Mouse (Mus musculus): ENCODE measurements around the gene Fbxw7.
"Not testable (repeated sequence)": the region's sequence is repeated elsewhere in the genome, so short reads cannot be mapped to it uniquely, and the experiment has no call there.

Gene Fbxw7

DNA sequence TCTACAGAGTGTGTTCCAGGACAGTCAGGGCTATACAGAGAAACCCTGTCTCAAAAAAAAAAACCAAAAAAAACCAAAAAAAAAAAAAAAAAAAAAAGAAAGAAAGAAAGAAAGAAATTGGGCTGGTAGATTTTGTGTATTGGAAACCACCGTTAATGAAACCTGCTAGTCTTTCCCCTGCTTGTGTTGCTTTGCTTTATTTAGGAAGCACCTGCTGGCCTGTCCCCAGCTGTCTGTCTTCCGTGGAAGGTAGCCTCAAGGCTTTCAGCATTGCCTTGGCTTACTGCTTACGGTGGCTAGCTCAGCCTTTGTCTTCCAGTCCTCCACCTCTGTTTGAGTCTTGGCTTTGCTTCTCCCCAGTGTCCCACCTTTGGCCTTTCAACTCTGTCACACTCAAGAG, 11.9 kb downstream of the Fbxw7 start:
- DNase-seq (ENCODE audit: low spot score in 2 of 2): no peak

DNA sequence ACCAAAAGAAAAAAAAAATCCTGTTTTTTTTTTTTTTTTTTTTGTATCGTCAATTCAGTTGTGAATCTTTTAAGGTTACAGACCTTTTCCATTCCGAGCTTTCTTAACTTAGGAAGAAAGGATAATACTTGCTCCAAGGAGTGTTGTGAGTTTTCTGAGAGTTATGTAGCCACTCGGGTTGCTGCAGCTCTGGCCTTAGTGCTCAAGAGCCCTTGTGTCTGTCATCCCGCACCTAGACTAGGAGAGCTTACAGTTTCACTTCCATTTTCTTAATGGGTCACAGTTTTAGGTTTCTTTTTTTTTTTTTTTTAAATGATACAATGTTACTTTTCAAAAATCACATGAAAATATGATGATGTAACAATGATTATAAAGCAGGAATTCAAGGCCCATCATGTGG, 12.5 kb downstream of the Fbxw7 start:
- DNase-seq (ENCODE audit: low spot score in 2 of 2): no peak

DNA sequence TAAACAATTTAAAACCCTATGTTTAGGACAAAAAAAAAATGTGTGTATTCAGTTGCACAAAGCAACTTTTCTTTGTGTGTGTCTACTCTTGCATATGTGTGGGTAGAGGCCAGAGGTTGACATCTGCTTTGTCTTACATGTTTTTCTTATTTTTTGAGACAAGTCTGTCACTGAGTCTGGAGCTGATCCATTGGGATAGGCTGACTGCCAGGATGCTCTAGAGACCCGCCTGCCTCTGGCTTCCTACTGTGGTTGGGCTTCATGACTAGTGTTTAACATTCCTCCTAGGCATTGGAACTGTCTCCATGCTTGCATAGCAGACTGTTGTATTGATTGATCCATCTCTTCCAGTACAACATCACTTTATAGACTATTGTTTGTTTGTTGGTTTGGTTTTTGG, 14.3 kb downstream of the Fbxw7 start:
- no peak for DNase-seq (ENCODE audit: low spot score in 2 of 2)

DNA sequence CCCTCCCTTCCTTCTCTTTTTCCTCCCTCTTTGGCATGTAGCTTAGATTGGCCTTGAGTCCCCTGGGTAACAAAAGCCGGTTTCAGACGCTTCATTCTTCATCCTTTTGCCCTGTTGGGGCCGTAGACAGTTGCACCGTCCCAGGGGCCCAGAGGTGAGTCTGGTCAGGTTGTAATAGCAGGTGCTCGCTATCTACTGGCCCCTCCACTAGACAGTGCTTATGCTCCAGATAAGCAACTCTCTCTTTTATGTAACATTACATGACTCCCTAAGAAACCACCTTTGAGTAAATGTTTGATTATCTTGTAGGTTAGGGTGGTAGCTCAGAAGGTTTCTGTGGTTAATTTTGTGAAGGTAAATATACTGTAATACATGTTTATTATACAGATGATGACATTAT, 21.0 kb downstream of the Fbxw7 start:
- DNase-seq (ENCODE audit: low spot score in 2 of 2): no peak

DNA sequence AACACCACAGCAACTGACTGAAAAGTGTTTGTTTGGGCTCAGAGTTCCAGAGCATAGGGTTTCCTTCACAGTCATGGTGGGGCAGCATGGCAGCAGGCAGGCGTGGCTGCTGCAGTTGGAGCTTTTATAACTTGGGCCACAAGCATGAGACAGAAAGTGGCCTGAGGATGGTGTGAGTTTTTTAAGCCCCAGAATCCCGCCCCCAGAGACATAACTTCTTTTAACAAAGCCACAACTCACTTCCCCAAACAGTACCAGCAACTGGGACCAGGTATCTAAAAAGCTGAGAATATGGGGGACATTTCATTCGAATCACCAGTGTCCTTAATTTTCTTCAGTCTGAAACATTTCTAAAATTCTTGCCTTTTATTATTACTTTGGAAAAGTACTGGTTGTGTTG, 22.9 kb downstream of the Fbxw7 start:
- DNase-seq (ENCODE audit: low spot score in 2 of 2): no peak

DNA sequence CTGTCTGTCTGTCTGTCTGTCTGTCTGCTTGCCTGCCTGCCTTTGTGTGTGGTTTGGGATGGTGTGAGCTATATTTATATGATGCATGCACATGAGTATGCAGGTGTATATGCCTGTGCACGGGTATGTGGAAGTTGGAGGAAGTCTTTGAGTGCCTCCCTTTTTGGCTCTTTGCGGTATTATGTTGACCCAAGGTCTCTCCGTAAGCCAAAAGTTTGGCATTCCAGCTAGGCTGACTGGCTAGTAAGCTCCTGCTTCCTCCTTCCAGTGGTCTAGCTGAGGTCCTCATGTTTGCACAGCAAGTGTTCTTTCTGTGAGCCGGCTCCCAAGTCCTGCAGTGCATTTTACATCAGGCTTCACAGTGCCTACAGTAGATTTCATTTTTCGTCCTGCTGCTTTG, 24.4 kb downstream of the Fbxw7 start:
- DNase-seq (ENCODE audit: low spot score in 2 of 2): no peak

DNA sequence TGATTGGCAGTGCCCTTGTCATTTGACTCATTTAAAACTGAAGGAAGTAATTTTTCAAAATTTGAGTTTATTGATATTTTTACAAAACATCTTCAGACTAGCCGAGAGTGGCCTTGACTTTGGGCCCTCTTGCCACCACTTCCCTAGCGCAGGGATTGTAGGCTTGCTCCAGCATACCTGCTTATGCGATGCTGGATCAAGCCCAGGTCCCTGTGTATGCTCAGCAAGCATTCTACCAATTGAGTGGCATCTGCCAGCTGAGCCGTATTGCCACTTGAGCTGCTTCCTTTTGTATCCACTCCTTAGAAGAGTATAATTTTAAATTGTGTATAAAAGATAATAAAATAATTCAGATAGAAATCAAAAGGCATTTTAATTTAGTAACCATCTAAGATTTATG, 26.2 kb downstream of the Fbxw7 start:
- no peak for DNase-seq (ENCODE audit: low spot score in 2 of 2)

DNA sequence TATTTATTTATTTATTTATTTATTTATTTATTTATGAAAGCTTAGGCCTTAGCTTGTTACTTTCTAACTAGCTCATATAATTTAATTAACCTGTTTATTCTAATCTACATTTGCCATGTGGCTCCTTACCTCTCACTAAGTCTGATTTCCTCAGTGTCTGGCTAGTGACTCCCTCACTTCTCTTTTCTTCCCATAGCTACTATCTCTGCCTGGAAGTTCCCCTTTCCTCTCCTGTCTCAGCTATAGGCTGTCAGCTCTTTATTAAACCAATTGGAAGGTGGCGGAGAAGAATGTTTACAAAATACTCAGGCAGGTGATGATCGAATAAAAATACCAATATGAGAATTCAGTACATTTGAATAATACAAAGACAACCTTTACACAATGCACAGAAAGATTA, 27.7 kb downstream of the Fbxw7 start:
- no peak for DNase-seq (ENCODE audit: low spot score in 2 of 2)

DNA sequence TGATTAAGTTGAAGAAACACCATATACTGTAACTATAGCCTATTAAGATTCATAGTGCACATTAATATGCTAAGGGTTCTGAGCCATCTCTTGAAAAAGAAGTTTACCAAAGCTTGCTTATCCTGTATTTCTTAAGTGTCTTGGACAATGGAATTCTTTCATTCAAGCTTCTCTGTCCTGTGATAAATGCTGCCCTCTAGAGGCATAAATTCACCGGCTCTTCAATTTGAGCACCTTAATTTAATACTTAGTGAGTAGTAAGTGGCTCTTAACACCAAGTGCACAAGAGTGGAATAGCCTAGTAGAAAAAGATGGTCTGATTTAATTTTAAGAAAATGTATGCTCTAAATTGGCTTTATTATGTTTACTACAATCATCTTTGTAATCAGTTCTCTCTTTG, 28.5 kb downstream of the Fbxw7 start:
- DNase-seq (ENCODE audit: low spot score in 2 of 2): no peak

DNA sequence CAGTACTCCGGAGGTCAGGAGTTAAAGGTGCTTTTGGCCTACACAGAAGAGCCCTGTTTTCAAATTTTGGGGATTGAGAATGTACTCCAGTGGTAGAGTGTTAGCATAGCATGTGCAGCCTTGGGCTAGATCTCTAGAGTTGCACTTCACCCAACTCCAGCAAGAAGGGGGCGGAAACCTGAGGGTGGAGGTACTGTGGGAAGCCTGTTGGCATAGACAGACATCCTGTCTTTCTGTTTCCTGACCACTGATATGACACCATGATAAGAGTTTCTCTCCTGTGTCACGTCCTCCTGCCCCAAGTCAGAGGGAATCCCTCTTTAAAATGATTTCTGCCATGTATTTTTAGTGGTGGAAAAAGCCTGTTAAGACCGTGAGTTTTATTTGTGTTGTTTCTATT, 33.7 kb downstream of the Fbxw7 start:
- DNase-seq (ENCODE audit: low spot score in 2 of 2): no peak

DNA sequence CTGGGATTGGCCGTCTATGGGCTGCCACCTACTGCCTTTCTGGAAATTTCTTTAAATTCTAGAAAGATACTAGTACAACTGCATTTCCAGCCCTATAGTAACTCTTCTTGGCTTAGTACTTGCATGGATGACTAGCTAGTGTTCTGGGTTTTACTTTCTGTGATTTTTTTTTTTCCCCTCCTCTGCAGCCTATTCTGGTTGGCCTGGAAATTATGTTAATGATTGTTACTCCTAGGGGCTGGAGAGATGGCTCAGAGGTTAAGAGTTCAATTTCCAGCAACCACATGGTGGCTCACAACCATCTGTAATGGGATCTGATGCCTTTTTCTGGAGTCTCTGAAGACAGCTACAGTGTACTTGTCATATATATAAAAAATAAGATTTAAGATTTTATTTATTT, 35.4 kb downstream of the Fbxw7 start:
- DNase-seq (ENCODE audit: low spot score in 2 of 2): no peak

DNA sequence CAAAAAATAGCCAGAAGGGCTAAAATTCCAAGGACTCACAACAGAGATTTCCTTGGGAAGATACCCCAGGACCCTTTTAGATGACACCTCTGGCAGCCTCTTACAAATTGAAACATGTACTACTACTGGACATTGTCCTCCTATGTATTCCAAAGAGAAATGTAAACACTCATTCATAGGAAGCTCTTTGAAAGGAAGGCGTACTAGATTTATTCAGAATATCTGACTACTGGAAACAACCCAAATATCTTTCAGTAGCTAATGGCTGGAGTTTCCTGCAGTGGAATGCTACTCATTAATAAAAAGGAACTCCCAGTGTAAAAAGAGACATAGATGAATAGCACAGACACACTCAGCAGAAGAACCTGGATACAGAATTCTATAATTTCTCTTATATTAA, 36.7 kb downstream of the Fbxw7 start:
- no peak for DNase-seq (ENCODE audit: low spot score in 2 of 2)

DNA sequence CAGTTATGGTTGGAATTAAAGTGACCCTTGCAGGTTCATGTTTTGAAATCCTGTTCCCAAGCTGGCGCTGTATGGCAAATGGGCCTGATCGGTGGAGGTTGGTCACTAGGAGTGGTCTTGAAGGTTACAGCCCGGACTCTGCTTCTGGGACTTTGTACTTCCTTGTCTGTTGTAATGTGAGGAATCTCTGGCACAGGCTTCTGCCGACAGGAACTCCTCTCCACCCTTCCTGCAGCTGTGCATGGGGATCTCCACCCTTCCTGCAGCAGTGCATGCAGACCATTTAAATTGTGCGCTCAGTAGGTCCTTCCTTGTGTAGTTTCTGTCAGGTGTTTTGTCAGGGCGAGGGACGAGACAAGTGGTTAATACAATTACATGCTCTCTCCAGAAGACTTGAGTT, 37.8 kb downstream of the Fbxw7 start:
- no peak for DNase-seq (ENCODE audit: low spot score in 2 of 2)

DNA sequence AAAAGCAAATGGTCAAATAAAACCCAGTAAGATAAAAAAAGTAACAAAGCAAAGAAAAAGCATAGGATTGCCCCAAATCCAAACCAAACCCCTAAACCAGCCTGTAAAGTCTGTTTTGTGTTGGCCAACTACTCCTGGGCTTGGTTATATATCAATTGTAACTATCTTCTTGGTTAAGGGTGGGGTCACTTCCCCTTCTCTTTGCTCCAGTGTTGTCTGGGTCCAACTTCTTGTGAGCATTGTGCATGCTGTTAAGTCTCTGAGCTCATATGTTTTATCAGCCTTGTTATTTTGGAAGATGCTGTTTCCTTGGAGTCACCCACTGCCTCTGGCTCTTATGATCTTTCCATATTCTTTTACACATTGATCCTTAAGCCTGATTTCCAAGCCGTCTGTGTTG, 39.4 kb downstream of the Fbxw7 start:
- no peak for DNase-seq (ENCODE audit: low spot score in 2 of 2)

DNA sequence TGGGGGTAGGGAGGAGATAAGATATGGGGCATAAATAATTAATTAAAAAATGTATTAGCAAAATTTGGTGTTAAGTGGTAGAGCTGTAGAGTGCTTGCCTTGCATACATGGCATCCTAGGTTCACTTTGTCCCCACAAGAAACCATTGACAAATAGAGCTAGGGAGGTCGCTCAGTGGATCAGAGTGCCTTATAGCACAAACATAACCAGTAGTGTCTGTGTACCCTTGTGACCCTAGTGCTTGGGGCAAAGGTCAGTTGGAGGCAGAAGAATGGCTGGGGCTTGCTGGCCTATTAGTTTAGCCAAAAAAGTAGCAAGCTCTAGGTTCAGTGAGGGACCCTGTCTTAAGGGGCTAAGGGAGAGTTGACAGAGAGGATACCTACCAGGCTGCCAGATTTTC, 45.6 kb downstream of the Fbxw7 start:
- DNase-seq (ENCODE audit: low spot score in 2 of 2): no peak

DNA sequence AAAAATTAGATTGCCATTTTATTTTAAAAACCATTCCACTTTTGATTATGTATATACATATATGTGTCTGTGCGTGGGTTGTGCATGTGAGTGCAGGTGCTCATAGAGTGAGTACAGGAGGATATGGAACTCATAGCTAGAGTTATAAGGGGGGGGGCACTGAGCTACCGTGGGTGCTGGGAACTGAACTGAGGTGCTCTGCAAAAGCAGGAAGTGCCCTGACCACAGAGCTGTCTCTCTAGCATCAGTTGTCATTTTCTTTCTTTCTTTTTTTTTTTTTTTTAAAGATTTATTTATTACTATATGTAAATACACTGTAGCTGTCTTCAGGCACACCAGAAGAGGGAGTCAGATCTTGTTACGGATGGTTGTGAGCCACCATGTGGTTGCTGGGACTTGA, 46.7 kb downstream of the Fbxw7 start:
- not testable (repeated sequence) for DNase-seq (ENCODE audit: low spot score in 2 of 2)

DNA sequence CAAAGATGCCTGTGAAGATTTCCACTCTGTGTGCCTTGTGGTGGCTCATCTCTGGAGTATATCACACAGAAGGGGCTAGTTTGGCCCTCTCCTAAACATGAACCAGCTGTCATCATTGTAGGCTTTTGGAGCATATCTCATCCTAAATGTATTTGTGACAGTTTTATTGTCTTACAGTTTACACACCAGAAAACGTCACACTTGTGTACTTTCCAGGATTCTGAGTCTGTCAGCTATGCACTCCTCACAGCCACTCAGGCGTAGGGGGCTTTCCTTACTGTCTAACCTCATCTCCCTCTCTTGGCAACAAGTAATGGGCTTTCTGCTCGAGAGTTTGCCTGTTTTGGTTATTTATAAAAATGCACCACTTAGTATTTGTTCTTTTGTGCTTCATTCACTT, 50.6 kb downstream of the Fbxw7 start:
- no peak for DNase-seq (ENCODE audit: low spot score in 2 of 2)

DNA sequence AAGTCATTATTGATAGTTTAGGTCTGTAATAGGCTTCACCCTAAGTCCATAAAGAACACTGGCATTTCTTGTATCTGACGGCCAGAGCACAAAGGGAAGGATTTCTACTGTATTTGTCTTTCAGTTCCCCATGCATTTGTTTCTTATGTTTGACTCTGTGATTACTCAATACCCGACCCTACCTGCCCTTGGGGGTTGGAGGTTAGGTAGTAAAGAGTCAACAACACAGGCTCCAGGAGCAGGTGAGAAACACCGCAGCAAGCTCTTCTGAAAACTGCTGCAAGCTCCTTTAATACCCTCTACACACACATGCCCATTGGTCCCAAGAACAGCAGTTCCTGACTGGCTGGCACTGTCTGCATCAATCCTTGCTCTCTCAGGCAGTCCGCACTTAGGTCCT, 51.8 kb downstream of the Fbxw7 start:
- DNase-seq (ENCODE audit: low spot score in 2 of 2): no peak

DNA sequence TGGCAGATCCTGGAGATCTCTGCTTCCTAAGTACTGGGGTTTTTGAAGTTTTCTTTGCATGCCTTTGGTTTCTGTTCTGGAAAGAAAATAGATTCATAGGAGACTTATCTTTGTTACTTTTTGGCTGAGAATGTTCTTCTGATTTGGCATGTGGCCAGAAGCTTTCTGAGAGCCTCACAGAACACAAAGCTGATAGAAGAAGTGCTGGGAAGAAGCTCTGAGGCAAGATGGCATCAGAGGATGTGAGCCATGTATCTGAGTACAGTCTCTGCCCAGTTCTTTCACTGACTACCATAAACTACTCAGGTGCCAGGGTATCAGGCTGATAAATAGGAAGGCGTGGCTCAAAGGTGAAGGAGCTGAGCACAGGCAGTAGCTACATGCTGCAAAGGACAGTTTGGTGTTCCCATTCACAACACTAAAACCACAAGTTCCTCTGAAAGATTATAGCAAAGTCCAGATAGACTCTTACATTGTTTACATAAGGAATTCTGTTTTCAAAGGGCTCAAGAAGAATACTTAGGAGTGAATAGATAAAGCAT, 52.4 kb downstream of the Fbxw7 start:
- no peak for DNase-seq (ENCODE audit: low spot score in 2 of 2)

DNA sequence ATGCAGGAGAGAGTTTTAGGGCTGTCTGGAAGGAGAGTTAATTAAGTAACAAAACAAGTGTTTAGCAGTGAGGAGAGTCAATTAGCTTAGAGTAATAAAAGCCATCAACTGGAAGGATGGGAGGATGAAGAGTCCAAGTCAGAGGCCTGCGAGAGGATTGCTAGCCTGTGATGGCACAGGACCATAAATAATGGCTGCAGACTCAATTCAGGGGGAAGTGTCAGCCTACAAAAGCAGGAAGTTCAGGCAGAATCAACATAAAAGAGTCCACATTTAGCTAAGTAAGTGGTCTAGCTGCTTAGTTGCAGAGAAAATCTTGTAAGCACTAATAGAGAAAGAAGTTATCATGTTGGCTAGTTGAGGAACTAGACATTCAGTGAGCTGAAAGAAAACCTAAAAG, 52.9 kb downstream of the Fbxw7 start:
- no peak for DNase-seq (ENCODE audit: low spot score in 2 of 2)

DNA sequence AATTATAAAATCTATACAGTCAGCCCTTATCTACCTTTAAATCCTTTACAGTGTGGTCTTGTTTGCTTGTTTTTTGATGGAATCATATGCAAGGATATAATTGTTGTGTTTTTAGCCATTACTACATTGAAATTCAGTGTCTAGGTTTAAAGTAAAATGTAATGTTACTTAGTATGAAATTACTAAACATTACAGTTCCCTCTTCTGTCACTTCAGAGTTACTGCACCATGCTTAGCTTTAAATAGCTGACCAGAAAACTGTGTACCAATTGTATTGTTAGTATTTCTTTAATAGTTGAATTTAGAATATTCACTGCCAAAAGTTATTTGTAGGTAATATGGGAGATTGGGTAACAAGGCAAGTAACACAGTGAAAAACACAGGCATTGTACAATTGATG, 55.1 kb downstream of the Fbxw7 start:
- no peak for DNase-seq (ENCODE audit: low spot score in 2 of 2)

DNA sequence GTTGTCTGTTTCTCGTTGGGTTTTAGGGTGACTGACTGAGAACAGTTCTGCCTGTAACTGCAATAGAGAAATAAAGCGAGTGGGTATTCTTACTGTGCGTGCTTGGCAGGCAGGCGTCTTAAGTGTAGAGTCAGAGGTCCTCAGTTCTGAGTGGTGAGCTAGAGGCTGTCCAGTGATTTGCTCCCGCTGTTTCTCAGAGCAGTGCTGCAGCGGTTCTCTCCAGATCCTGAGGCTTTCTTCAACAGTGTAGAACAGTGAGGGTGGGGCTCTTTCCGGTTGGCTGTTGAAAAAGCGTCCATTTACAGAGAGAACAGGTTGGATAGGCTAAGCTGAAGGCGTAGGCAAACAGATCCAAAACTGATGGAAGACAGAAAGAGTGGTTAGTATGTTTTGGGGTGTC, 60.2 kb downstream of the Fbxw7 start:
- DNase-seq (ENCODE audit: low spot score in 2 of 2): no peak

DNA sequence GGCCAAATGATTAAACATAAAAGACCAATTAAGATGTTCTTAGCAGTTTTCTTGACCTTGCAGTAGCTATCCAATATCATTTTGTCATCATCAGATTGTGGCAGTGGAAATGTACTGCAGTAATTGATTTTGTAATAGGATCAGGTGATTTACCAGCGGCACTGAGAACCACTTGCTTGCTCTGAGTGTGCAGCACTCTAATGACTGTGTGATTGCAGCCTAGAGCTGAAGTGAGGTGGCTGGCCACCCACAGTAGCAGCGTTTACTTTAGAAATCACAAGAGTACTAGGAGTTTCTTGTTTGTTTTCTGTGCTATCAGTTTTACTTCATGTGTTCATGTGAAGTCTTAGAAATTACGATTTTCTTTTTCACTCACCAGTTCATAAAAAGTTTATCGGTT, 61.1 kb downstream of the Fbxw7 start:
- no peak for DNase-seq (ENCODE audit: low spot score in 2 of 2)

DNA sequence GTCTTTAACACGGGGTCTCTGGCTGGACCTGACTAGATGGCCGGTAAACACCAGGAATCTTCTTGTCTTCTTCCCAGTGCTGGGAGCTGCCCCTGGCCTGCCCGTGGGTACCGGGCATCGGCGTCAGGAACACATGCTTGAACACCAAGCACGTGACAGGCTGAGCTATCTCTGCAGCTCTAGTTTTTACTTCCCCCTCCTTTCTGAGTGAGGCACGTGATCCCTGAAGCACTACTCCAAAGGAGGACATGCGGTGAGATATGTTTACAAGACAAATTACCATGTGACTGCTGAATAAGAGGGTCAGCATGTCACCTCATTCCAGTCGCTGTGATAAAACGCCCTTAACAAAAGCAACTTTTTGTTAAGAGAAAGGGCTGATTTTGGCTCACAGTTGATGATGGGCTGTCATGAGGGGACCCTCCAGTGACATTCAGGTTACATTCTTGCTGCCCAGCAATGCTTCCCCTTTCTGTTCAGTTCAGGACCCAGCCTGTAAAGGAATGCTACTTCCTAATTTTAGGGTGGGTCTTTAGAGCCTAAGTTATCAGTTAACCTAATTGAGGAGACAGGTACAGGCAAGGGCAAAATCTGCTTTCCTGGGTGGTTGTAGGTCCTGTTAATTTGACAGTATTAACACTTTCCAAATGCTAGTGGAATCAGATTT, 68.9 kb downstream of the Fbxw7 start:
- no peak for DNase-seq (ENCODE audit: low spot score in 2 of 2)

Measured in urinary bladder, postnatal 4 days (tissue).